Mouse (Mus musculus) lung, embryonic 15.5 days (tissue): Measurements from ENCODE around the gene Vps9d1. TPM values are rescaled to one million over a fixed set of nuclear protein-coding genes. Genes with fewer than 3 reads are reported as not detected.
"Not testable (repeated sequence)": the region's sequence is repeated elsewhere in the genome, so short reads cannot be mapped to it uniquely, and the experiment has no call there.

Experiments used
- ATAC-seq: fragments of 200-750 bp; cut with Nextera tagmentation; 2 replicates; pipeline ENCODE4 v1.8.0; 2017; ENCODE audit warnings: moderate number of reproducible peaks, borderline replicate concordance; ENCODE audit not compliant: low FRiP score, low TSS enrichment; ENCODE audit errors: extremely low read depth
- H3K27ac ChIP-seq: fragments of 300-500 bp; sonication (generic); 2 replicates; pipeline ENCODE4 v1.5.1; 2015; ENCODE audit warnings: moderate library complexity, mild to moderate bottlenecking, inconsistent platforms
- H3K27me3 ChIP-seq: fragments of 300-500 bp; sonication (generic); 2 replicates; pipeline ENCODE4 v1.6.1; 2015; ENCODE audit warnings: inconsistent platforms
- H3K36me3 ChIP-seq: fragments of 300-500 bp; sonication (generic); 2 replicates; pipeline ENCODE4 v1.6.1; 2015; ENCODE audit warnings: inconsistent platforms
- H3K4me1 ChIP-seq: fragments of 300-500 bp; sonication (generic); 2 replicates; pipeline ENCODE4 v1.6.1; 2015; ENCODE audit warnings: inconsistent platforms
- H3K4me2 ChIP-seq: fragments of 300-500 bp; sonication (generic); 2 replicates; pipeline ENCODE4 v1.6.1; 2015; ENCODE audit warnings: inconsistent platforms, mild to moderate bottlenecking, moderate library complexity
- H3K4me3 ChIP-seq: fragments of 300-500 bp; sonication (generic); 2 replicates; pipeline ENCODE4 v1.5.1; 2015; ENCODE audit warnings: mild to moderate bottlenecking, inconsistent platforms
- H3K9ac ChIP-seq: fragments of 300-500 bp; sonication (generic); 2 replicates; pipeline ENCODE4 v1.6.1; 2015; ENCODE audit warnings: inconsistent platforms
- H3K9me3 ChIP-seq: fragments of 300-500 bp; sonication (generic); 2 replicates; pipeline ENCODE4 v1.6.1; 2016; ENCODE audit warnings: inconsistent platforms
- WGBS: fragments of 180-500 bp; shearing (Covaris S2); methylation state at CpG from one replicate; pipeline ENCODE4 v1.1.7; 2015; 5-methylcytosine and 5-hydroxymethylcytosine counted together
- polyA plus RNA-seq: library from polyadenylated mRNA; unstranded; fragments of >200 nt; fragmentation: Nextera tagmentation; extraction: Ambion mirVana; gene quantifications from 2 replicates; pipeline ENCODE4 v1.2.1, GENCODE M21; 2015

Vps9d1 gene
- polyA plus RNA-seq, 1 experiment from 2014 or later: 24.6 TPM

- Histone ChIP-seq H3K27ac (no peak overlapping the region), H3K9ac (no peak overlapping the region), H3K36me3 (peaks cover 16% of the 10 kb centered on the region; the same call in 1 of the 2 replicates), H3K27me3 (no peaks in the 10 kb centered on the region), H3K4me3 (no peak overlapping the region), H3K4me2 (no peak overlapping the region), H3K9me3 (no peaks in the 10 kb centered on the region), H3K4me1 (no peaks in the 10 kb centered on the region)
- 88% methylated on average over 4 of the region's 4 CpGs for WGBS
- ATAC-seq: no peak
Measured at GRCm38 (mm10) chr8:123279828-123280227, 25.7 kb upstream of the Vps9d1 start.

- no peaks in the 10 kb centered on the region for H3K9me3 ChIP-seq
- no peaks in the 10 kb centered on the region for H3K4me1 ChIP-seq
- no peak overlapping the region for H3K4me2 ChIP-seq
- no peak overlapping the region for H3K9ac ChIP-seq
- no peak for ATAC-seq
- 69% methylated on average over 7 of the region's 7 CpGs for WGBS
- H3K27ac ChIP-seq: no peak overlapping the region
- H3K27me3 ChIP-seq: no peaks in the 10 kb centered on the region
- no peak overlapping the region for H3K4me3 ChIP-seq
- peaks cover 16% of the 10 kb centered on the region; the same call in 1 of the 2 replicates for H3K36me3 ChIP-seq
Measured at GRCm38 (mm10) chr8:123278445-123278844, 24.3 kb upstream of the Vps9d1 start.

- Histone ChIP-seq H3K27me3 (no peaks in the 10 kb centered on the region), H3K4me2 (no peak overlapping the region), H3K4me1 (no peaks in the 10 kb centered on the region), H3K9me3 (no peaks in the 10 kb centered on the region), H3K36me3 (peaks cover 11% of the 10 kb centered on the region), H3K27ac (no peak overlapping the region), H3K9ac (no peak overlapping the region), H3K4me3 (no peak overlapping the region)
- WGBS: 94% methylated on average over 12 of the region's 12 CpGs
- no peak for ATAC-seq
Measured at GRCm38 (mm10) chr8:123275096-123275495, 20.9 kb upstream of the Vps9d1 start.

GRCm38 (mm10) chr8:123274447-123274846 lies 20.3 kb upstream of the Vps9d1 start:
- Histone ChIP-seq H3K9ac (no peak overlapping the region), H3K27ac (no peak overlapping the region)
- 78% methylated on average over 5 of the region's 5 CpGs for WGBS

DNA sequence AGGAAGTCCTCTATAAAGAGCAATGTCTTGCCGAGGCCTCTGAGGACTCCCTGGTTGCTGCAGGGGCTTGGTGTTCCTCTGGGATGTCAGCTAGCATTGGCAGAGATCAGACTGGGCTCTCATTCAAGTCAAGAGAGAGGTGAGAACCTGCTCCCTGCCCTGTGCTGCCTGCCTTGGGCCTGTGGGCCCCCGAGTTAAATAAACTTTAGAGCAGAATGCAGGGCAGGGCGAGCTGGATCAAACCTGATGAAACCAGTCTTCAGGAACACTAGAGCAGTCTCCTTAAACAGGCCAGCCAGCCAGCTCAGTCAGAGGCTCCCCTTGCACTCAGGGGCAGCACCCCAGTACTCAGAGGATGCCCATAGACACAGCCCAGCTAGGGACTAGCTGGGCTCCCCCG lies 17.8 kb upstream of the Vps9d1 start:
- ATAC-seq: no peak
- no peaks in the 10 kb centered on the region for H3K4me1 ChIP-seq
- WGBS: 51% methylated on average over 4 of the region's 4 CpGs
- no peaks in the 10 kb centered on the region for H3K9me3 ChIP-seq
- no peak overlapping the region for H3K27ac ChIP-seq
- H3K4me3 ChIP-seq: no peak overlapping the region
- H3K36me3 ChIP-seq: peaks cover 36% of the 10 kb centered on the region
- no peak overlapping the region for H3K9ac ChIP-seq
- no peaks in the 10 kb centered on the region for H3K27me3 ChIP-seq
- H3K4me2 ChIP-seq: no peak overlapping the region

More at GRCm38 (mm10) chr8:123274447-123274846, 20.3 kb upstream of the Vps9d1 start:
- no peak for ATAC-seq
- peaks cover 13% of the 10 kb centered on the region for H3K36me3 ChIP-seq
- H3K4me3 ChIP-seq: no peak overlapping the region
- H3K27me3 ChIP-seq: no peaks in the 10 kb centered on the region
- no peaks in the 10 kb centered on the region for H3K9me3 ChIP-seq
- H3K4me1 ChIP-seq: no peaks in the 10 kb centered on the region
- no peak overlapping the region for H3K4me2 ChIP-seq

DNA sequence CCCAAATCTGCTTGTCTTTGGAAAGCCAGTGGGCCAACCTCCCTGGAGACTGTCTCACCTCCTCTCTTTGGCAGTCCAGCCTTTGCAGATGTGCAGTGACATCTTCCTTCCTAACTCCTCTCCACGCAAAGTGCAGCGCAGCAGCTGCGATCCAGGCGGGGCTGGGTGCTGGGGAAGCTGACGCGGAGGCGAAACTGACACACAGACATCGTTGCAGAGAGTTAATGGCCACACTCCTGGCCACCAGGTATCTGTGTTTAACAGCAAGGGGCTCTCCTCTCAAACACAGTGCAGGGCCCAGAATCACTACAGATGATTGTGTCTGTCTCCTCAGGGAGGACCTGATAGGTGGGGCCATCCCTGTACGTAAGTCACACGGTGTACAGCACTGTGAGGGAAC lies 17.0 kb upstream of the Vps9d1 start:
- H3K36me3 ChIP-seq: peaks cover 44% of the 10 kb centered on the region
- no peak for ATAC-seq

DNA sequence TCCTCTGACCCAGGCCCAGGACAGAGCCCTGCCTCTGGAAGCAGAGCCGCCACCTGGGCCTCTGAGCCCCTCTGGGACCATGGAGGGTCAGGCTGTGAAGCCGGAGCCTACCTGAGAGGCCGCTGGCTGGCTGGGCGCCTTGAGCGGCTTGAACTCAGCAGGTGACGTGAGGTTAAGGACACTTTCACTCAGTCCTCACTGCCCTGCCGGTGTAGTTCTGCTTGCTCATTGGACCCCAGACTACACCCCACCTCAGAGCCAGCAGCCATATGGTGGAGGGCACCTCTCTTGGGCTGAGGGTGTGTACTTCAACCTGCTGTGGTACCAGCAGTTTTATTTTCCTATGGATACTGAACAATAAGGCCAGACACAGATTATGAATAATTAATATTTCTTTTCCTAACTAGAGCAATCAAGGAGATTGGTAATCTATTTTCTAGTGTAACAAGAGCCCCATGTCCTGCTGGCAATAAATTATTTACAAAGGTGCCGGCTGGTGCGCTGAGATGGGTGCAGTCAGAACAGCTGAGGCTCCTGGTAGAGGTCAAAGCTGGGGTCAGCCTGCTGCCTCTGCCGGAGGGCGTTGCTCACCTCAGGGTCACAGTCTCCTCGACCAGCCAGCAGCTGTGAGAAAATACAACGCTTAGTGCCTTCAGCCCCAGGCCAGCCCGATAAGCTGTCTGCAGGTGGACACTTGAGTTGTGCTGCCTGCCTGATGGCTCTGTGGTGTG lies 13.9 kb upstream of the Vps9d1 start:
- no peak overlapping the region for H3K4me3 ChIP-seq
- WGBS: 70% methylated on average over 14 of the region's 14 CpGs
- no peaks in the 10 kb centered on the region for H3K4me1 ChIP-seq
- no peak overlapping the region for H3K9ac ChIP-seq
- H3K27ac ChIP-seq: no peak overlapping the region
- no peak for ATAC-seq
- H3K36me3 ChIP-seq: peaks cover 61% of the 10 kb centered on the region
- H3K4me2 ChIP-seq: no peak overlapping the region
- no peaks in the 10 kb centered on the region for H3K27me3 ChIP-seq
- H3K9me3 ChIP-seq: no peaks in the 10 kb centered on the region

More for the DNA sequence above, 17.0 kb upstream of the Vps9d1 start:
- Histone ChIP-seq H3K9ac (no peak overlapping the region), H3K27ac (no peak overlapping the region), H3K27me3 (no peaks in the 10 kb centered on the region), H3K4me3 (no peak overlapping the region), H3K4me2 (no peak overlapping the region), H3K4me1 (no peaks in the 10 kb centered on the region), H3K9me3 (no peaks in the 10 kb centered on the region)
- 89% methylated on average over 10 of the region's 10 CpGs for WGBS

DNA sequence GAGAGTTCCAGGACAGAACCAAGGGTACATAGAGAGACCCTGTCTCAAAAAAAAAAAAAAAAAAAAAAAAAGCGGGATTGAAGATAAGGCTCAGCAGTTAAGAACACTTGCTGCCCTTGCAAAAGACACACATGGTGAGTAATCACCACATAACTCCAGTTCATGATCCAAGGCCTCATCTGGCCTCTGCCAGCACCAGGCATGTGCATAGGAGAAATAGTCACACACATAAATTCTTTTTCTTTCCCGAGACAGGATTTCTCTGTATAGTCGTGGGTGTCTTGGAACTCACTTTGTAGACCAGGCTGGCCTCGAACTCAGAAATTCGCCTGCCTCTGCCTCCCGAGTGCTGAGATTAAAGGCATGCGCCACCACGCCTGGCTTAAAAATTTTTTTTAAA lies 3.4 kb upstream of the Vps9d1 start:
- H3K27me3 ChIP-seq, H3K4me2 ChIP-seq, ATAC-seq, H3K9ac ChIP-seq, H3K9me3 ChIP-seq, H3K4me3 ChIP-seq, H3K27ac ChIP-seq: not testable (repeated sequence)
- H3K36me3 ChIP-seq: peaks cover 56% of the 10 kb centered on the region
- WGBS: 89% methylated on average over 8 of the region's 8 CpGs
- peaks cover 19% of the 10 kb centered on the region for H3K4me1 ChIP-seq

GRCm38 (mm10) chr8:123257114-123257513 lies 3.0 kb upstream of the Vps9d1 start:
- H3K27ac ChIP-seq: no peak overlapping the region
- peaks cover 54% of the 10 kb centered on the region for H3K36me3 ChIP-seq
- no peak overlapping the region for H3K4me2 ChIP-seq
- H3K4me3 ChIP-seq: no peak overlapping the region
- no peak overlapping the region for H3K9ac ChIP-seq
- H3K9me3 ChIP-seq: no peaks in the 10 kb centered on the region
- no peak for ATAC-seq
- no peaks in the 10 kb centered on the region for H3K27me3 ChIP-seq
- peaks cover 20% of the 10 kb centered on the region for H3K4me1 ChIP-seq
- WGBS: 85% methylated on average over 3 of the region's 3 CpGs

- Histone ChIP-seq H3K4me3 (peak overlapping the region; percentile 90), H3K9me3 (no peaks in the 10 kb centered on the region), H3K36me3 (peaks cover 52% of the 10 kb centered on the region), H3K27ac (no peak overlapping the region), H3K9ac (peak overlapping the region; percentile 97), H3K27me3 (no peaks in the 10 kb centered on the region), H3K4me1 (peaks cover 20% of the 10 kb centered on the region), H3K4me2 (peak overlapping the region; percentile 92)
- 69% methylated on average over 6 of the region's 6 CpGs for WGBS
- ATAC-seq: no peak
Measured at GRCm38 (mm10) chr8:123255170-123255569, 1.0 kb upstream of the Vps9d1 start.

GRCm38 (mm10) chr8:123253451-123254098 lies 573 bp downstream of the Vps9d1 start:
- peak overlapping the region; percentile 97 for H3K9ac ChIP-seq
- peak overlapping the region; percentile 90 for H3K4me3 ChIP-seq
- H3K4me2 ChIP-seq: peak overlapping the region; percentile 92
- H3K9me3 ChIP-seq: no peaks in the 10 kb centered on the region
- peaks cover 20% of the 10 kb centered on the region for H3K4me1 ChIP-seq
- under 1% methylated on average over 40 of the region's 40 CpGs for WGBS
- H3K27ac ChIP-seq: peak overlapping the region; percentile 69
- peaks cover 51% of the 10 kb centered on the region for H3K36me3 ChIP-seq
- H3K27me3 ChIP-seq: no peaks in the 10 kb centered on the region
- ATAC-seq: no peak; the same call in 1 of the 2 replicates

- WGBS: 41% methylated on average over 4 of the region's 4 CpGs
- peaks cover 51% of the 10 kb centered on the region for H3K36me3 ChIP-seq
Measured at GRCm38 (mm10) chr8:123252925-123253324, 1.2 kb downstream of the Vps9d1 start.

More at GRCm38 (mm10) chr8:123252925-123253324, 1.2 kb downstream of the Vps9d1 start:
- no peaks in the 10 kb centered on the region for H3K27me3 ChIP-seq
- H3K4me3 ChIP-seq: peak overlapping the region; percentile 90
- H3K9me3 ChIP-seq: no peaks in the 10 kb centered on the region
- H3K4me1 ChIP-seq: peaks cover 20% of the 10 kb centered on the region
- H3K4me2 ChIP-seq: peak overlapping the region; percentile 92
- peak overlapping the region; percentile 97; the same call in 1 of the 2 replicates for H3K9ac ChIP-seq
- H3K27ac ChIP-seq: no peak overlapping the region
- no peak for ATAC-seq
